Mouse (Mus musculus): ENCODE measurements around the gene Gnl2.

GRCm38 (mm10) chr4:124973296-124973695, 43.1 kb upstream of the Gnl2 start:
- no peak for TF ChIP-seq CTCF (IDR thresholded peaks at IDR 0.05; ENCODE audit: borderline replicate concordance, control insufficient read depth, extremely low read depth, insufficient read depth, low read length, poor library complexity)
- TF ChIP-seq POLR2A (IDR thresholded peaks at IDR 0.05; ENCODE audit: control insufficient read depth, extremely low read depth, insufficient read depth, low read length, poor library complexity): no peak
